Mouse (Mus musculus) bone marrow, adult 2 months (tissue): ENCODE measurements at regions not wholly inside any gene's neighbourhood (a gene's known extent, or its start where the extent isn't known, plus 50 kb on each side); places are given as distances from the start of the nearest gene placed in this dataset.

ENCODE experiments used
- H3K27ac ChIP-seq: fragments of 200-500 bp; 2 replicates; pipeline ENCODE4 v1.5.1; 2012; ENCODE audit warnings: low read depth, mild to moderate bottlenecking, control low read depth, inconsistent platforms, low read length; ENCODE audit not compliant: control insufficient read depth, poor library complexity, insufficient read depth
- H3K4me1 ChIP-seq: fragments of 200-500 bp; 2 replicates; pipeline ENCODE4 v1.6.1; 2011; ENCODE audit warnings: low read length; ENCODE audit not compliant: control insufficient read depth, insufficient read depth
- H3K4me3 ChIP-seq: fragments of 200-500 bp; replicated peaks from 2 replicates; pipeline ENCODE3; 2011; ENCODE audit warnings: mild to moderate bottlenecking, low read depth, low read length, control low read depth; ENCODE audit not compliant: control insufficient read depth
- CTCF ChIP-seq: fragments of 200-500 bp; IDR thresholded peaks from 2 replicates; pipeline ENCODE4 v1.5.1; 2011; ENCODE audit warnings: low read length, control low read depth; ENCODE audit not compliant: control insufficient read depth, insufficient read depth
- POLR2A ChIP-seq: fragments of 200-500 bp; IDR thresholded peaks from 2 replicates; pipeline ENCODE4 v1.6.1; 2011; ENCODE audit warnings: low read depth, mild to moderate bottlenecking, control low read depth, low read length, borderline replicate concordance; ENCODE audit not compliant: control insufficient read depth
- WGBS: fragments of 180-500 bp; shearing (Covaris S2); methylation state at CpG from one replicate; pipeline ENCODE4 v1.1.7; 2018; 5-methylcytosine and 5-hydroxymethylcytosine counted together

GRCm38 (mm10) chr15:27145860-27146259, 250.5 kb upstream of the Fbxl7 start:
- Histone ChIP-seq H3K4me3 (no peak overlapping the region), H3K27ac (no peak overlapping the region), H3K4me1 (no peaks in the 10 kb centered on the region)
- 72% methylated on average over 6 of the region's 6 CpGs for WGBS
- TF ChIP-seq CTCF, result no peak
- no peak for TF ChIP-seq POLR2A

- Histone ChIP-seq H3K4me1 (no peaks in the 10 kb centered on the region), H3K4me3 (no peak overlapping the region), H3K27ac (no peak overlapping the region)
- TF ChIP-seq POLR2A, result no peak
- no peak for TF ChIP-seq CTCF
- 76% methylated on average over 5 of the region's 5 CpGs for WGBS
Observed at GRCm38 (mm10) chr15:27160986-27161385, 265.6 kb upstream of the Fbxl7 start.

GRCm38 (mm10) chr15:27167484-27167883, 272.1 kb upstream of the Fbxl7 start:
- WGBS, result 58% methylated on average over 1 of the region's 1 CpGs

GRCm38 (mm10) chr15:27169846-27170245, 274.5 kb upstream of the Fbxl7 start:
- no peak overlapping the region for H3K4me3 ChIP-seq
- WGBS, result 76% methylated on average over 7 of the region's 7 CpGs
- TF ChIP-seq CTCF (no peak), POLR2A (no peak)
- H3K27ac ChIP-seq, result no peak overlapping the region
- H3K4me1 ChIP-seq, result no peaks in the 10 kb centered on the region

More at GRCm38 (mm10) chr15:27167484-27167883, 272.1 kb upstream of the Fbxl7 start:
- H3K27ac ChIP-seq, result no peak overlapping the region
- no peak for TF ChIP-seq POLR2A
- no peak for TF ChIP-seq CTCF
- H3K4me3 ChIP-seq, result no peak overlapping the region
- no peaks in the 10 kb centered on the region for H3K4me1 ChIP-seq

- H3K27ac ChIP-seq, result no peak overlapping the region
- no peaks in the 10 kb centered on the region for H3K4me1 ChIP-seq
- TF ChIP-seq CTCF (no peak), POLR2A (no peak)
- 59% methylated on average over 5 of the region's 5 CpGs for whole genome bisulfite sequencing
- no peak overlapping the region for H3K4me3 ChIP-seq
Observed at GRCm38 (mm10) chr15:27173506-27173905, 278.1 kb upstream of the Fbxl7 start.

- no peak overlapping the region for H3K27ac ChIP-seq
- TF ChIP-seq CTCF (no peak), POLR2A (no peak)
- H3K4me1 ChIP-seq, result no peaks in the 10 kb centered on the region
- 73% methylated on average over 13 of the region's 13 CpGs for WGBS
- H3K4me3 ChIP-seq, result no peak overlapping the region
Observed at GRCm38 (mm10) chr15:27178084-27178935, 282.9 kb upstream of the Fbxl7 start.

GRCm38 (mm10) chr15:27189699-27190098, 276.8 kb upstream of the Ank start:
- TF ChIP-seq POLR2A, result no peak
- no peak for TF ChIP-seq CTCF
- Histone ChIP-seq H3K4me3 (no peak overlapping the region), H3K27ac (no peak overlapping the region), H3K4me1 (no peaks in the 10 kb centered on the region)
- WGBS, result 59% methylated on average over 4 of the region's 4 CpGs

GRCm38 (mm10) chr15:27201513-27201912, 265.0 kb upstream of the Ank start:
- no peaks in the 10 kb centered on the region; the same call in 1 of the 2 replicates for H3K4me1 ChIP-seq
- no peak overlapping the region for H3K4me3 ChIP-seq
- 76% methylated on average over 3 of the region's 3 CpGs for WGBS
- TF ChIP-seq CTCF, result no peak
- TF ChIP-seq POLR2A, result no peak
- no peak overlapping the region for H3K27ac ChIP-seq

- WGBS, result 62% methylated on average over 6 of the region's 6 CpGs
- no peak overlapping the region for H3K27ac ChIP-seq
- TF ChIP-seq CTCF (no peak), POLR2A (no peak)
- no peaks in the 10 kb centered on the region; the same call in 1 of the 2 replicates for H3K4me1 ChIP-seq
- H3K4me3 ChIP-seq, result no peak overlapping the region
Observed at GRCm38 (mm10) chr15:27204888-27205287, 261.6 kb upstream of the Ank start.
